ENCODE assay signal across 18 mouse cellular contexts in the genomic region with DNA sequence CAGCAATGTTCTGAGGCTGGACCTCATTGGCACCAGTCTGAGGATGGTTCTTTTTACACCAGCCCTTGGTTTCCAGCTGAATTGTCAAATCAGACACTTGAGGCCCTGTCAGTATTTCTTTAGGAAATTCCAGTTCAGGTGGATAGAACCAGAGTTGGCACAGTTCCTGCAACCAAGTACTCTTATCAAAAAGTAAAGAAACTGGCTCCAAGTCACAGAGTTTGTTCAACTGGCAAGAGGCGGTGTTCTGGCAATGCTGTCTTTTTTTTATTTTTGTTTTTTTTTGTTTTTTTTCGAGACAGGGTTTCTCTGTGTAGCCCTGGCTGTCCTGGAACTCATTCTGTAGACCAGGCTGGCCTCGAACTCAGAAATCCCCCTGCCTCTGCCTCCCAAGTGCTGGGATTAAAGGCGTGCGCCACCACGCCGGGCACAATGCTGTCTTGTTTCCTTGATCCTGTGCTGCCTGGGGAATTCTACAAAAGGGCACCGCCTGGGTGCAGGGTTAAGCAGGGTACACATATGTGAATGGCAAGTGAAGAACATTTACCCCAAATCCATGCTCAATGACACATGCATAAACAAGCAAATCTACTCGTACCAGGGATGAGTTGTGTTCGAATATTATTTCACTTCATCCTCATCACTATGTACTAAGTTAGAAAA. TPM values are rescaled to one million over a fixed set of nuclear protein-coding genes. Genes with fewer than 3 reads are reported as not detected.
DNase-seq lines count a peak whose midpoint lies in the region; ATAC-seq and TF ChIP-seq lines count a peak whose summit lies in the region.
"Had no signal": no experiment of that assay in that cellular context is flagged by ENCODE, and none has a peak within 500 bp of the region (broad histone marks: within the 10 kb centered on the region; RNA-seq: fewer than 3 reads in every experiment).

No protein-coding gene starts in this region.

- H3K9ac ChIP-seq in intestine, embryonic 14.5 days (ENCODE audit: low read length): no peak overlapping the region
- no peak overlapping the region for H3K9ac ChIP-seq in intestine, embryonic 16.5 days (ENCODE audit: low read depth, low read length)
- H3K9ac ChIP-seq in lung, embryonic 15.5 days: no peak overlapping the region
- no peak overlapping the region for H3K9ac ChIP-seq in stomach, postnatal 0 days (ENCODE audit: low read length)
- H3K9ac ChIP-seq: embryonic facial prominence, embryonic 13.5 days; forebrain, embryonic 12.5 days; heart, embryonic 13.5 days; hindbrain, embryonic 15.5 days had no signal

- H3K36me3 ChIP-seq in intestine, embryonic 14.5 days (ENCODE audit: control insufficient read depth, insufficient read depth, low read length): no peaks in the 10 kb centered on the region
- H3K36me3 ChIP-seq in intestine, embryonic 16.5 days (ENCODE audit: control insufficient read depth, insufficient read depth, low read length): no peaks in the 10 kb centered on the region
- H3K36me3 ChIP-seq in lung, embryonic 15.5 days: no peaks in the 10 kb centered on the region
- H3K36me3 ChIP-seq in stomach, postnatal 0 days (ENCODE audit: control insufficient read depth, insufficient read depth, low read length): no peaks in the 10 kb centered on the region
- H3K36me3 ChIP-seq: embryonic facial prominence, embryonic 13.5 days; forebrain, embryonic 12.5 days; heart, embryonic 13.5 days; hindbrain, embryonic 15.5 days had no signal

- no peak for TF ChIP-seq CTCF in stomach, postnatal 0 days (IDR thresholded peaks at IDR 0.05; ENCODE audit: low read depth)

- DNase-seq in intestine, embryonic 14.5 days (ENCODE audit: low spot score): peak; percentile 31
- peak; percentile 73 for DNase-seq in lung, postnatal 10 days
- peak; percentile 52 for DNase-seq in stomach, postnatal 0 days (ENCODE audit: low spot score)
- DNase-seq in layer of hippocampus, postnatal 36 days: no peak
- no peak for DNase-seq in cerebellum, postnatal 25 days
- DNase-seq: adrenal gland, adult 8-10 months; adrenal gland, postnatal 36 days; cerebellum, adult 2 months; cerebellum, postnatal 14 days; gastrocnemius, postnatal 10 days; heart, postnatal 36 days had no signal

- ATAC-seq in intestine, embryonic 14.5 days (replicated peaks; ENCODE audit: low FRiP score, low TSS enrichment, low read depth): no peak
- no peak for ATAC-seq in intestine, embryonic 16.5 days
- no peak for ATAC-seq in lung, embryonic 15.5 days (ENCODE audit: borderline replicate concordance, extremely low read depth, low FRiP score, low TSS enrichment)
- ATAC-seq in stomach, postnatal 0 days (ENCODE audit: low FRiP score, low TSS enrichment): no peak
- ATAC-seq: forebrain, embryonic 16.5 days had no signal

- H3K9me3 ChIP-seq in intestine, embryonic 14.5 days (ENCODE audit: control insufficient read depth, low read length): no peaks in the 10 kb centered on the region
- H3K9me3 ChIP-seq in intestine, embryonic 16.5 days (ENCODE audit: control insufficient read depth, low read length): no peaks in the 10 kb centered on the region
- no peaks in the 10 kb centered on the region for H3K9me3 ChIP-seq in lung, embryonic 15.5 days
- no peaks in the 10 kb centered on the region for H3K9me3 ChIP-seq in stomach, postnatal 0 days (ENCODE audit: control insufficient read depth, low read length)
- H3K9me3 ChIP-seq: embryonic facial prominence, embryonic 13.5 days; forebrain, embryonic 12.5 days; heart, embryonic 13.5 days; hindbrain, embryonic 15.5 days had no signal

- H3K4me1 ChIP-seq in intestine, embryonic 14.5 days (replicated peaks; ENCODE audit: control insufficient read depth, insufficient read depth, low read length): no peaks in the 10 kb centered on the region
- no peaks in the 10 kb centered on the region for H3K4me1 ChIP-seq in intestine, embryonic 16.5 days (ENCODE audit: control insufficient read depth, insufficient read depth, low read length)
- 0 out of 2 replicates have a peak, but pooled peaks cover 3% of the 10 kb centered on the region for H3K4me1 ChIP-seq in lung, embryonic 15.5 days
- no peaks in the 10 kb centered on the region for H3K4me1 ChIP-seq in stomach, postnatal 0 days (replicated peaks; ENCODE audit: control insufficient read depth, insufficient read depth)
- H3K4me1 ChIP-seq: forebrain, embryonic 12.5 days; heart, embryonic 13.5 days; hindbrain, embryonic 15.5 days had no signal

- H3K27ac ChIP-seq in intestine, embryonic 14.5 days (ENCODE audit: low read depth): no peak overlapping the region
- no peak overlapping the region for H3K27ac ChIP-seq in intestine, embryonic 16.5 days (ENCODE audit: low read length)
- H3K27ac ChIP-seq in lung, embryonic 15.5 days: peak overlapping the region; percentile 41
- no peak overlapping the region for H3K27ac ChIP-seq in stomach, postnatal 0 days (replicated peaks)
- H3K27ac ChIP-seq: embryonic facial prominence, embryonic 13.5 days; forebrain, embryonic 12.5 days; heart, embryonic 13.5 days; hindbrain, embryonic 15.5 days had no signal

- no peaks in the 10 kb centered on the region for H3K27me3 ChIP-seq in intestine, embryonic 14.5 days (replicated peaks; ENCODE audit: control insufficient read depth, insufficient read depth, low read length)
- H3K27me3 ChIP-seq in intestine, embryonic 16.5 days (replicated peaks; ENCODE audit: control insufficient read depth, insufficient read depth, low read length): 0 out of 2 replicates have a peak, but pooled peaks cover 2% of the 10 kb centered on the region
- H3K27me3 ChIP-seq in lung, embryonic 15.5 days: no peaks in the 10 kb centered on the region
- H3K27me3 ChIP-seq in stomach, postnatal 0 days (ENCODE audit: control insufficient read depth, insufficient read depth, low read length): no peaks in the 10 kb centered on the region
- H3K27me3 ChIP-seq: embryonic facial prominence, embryonic 13.5 days; heart, embryonic 13.5 days; hindbrain, embryonic 15.5 days had no signal

- 88% methylated on average over 10 of the region's 10 CpGs for WGBS in intestine, embryonic 14.5 days
- 89% methylated on average over 10 of the region's 10 CpGs for WGBS in intestine, embryonic 16.5 days
- WGBS in lung, embryonic 15.5 days: 60% methylated on average over 10 of the region's 10 CpGs
- WGBS in stomach, postnatal 0 days: 58% methylated on average over 10 of the region's 10 CpGs

- no peak overlapping the region for H3K4me2 ChIP-seq in intestine, embryonic 14.5 days (ENCODE audit: low read length)
- H3K4me2 ChIP-seq in intestine, embryonic 16.5 days (ENCODE audit: low read depth, low read length): no peak overlapping the region
- no peak overlapping the region for H3K4me2 ChIP-seq in lung, embryonic 15.5 days
- H3K4me2 ChIP-seq in stomach, postnatal 0 days (replicated peaks; ENCODE audit: low read depth): no peak overlapping the region
- H3K4me2 ChIP-seq: embryonic facial prominence, embryonic 13.5 days; forebrain, embryonic 12.5 days; heart, embryonic 13.5 days; hindbrain, embryonic 15.5 days had no signal

- no peak overlapping the region for H3K4me3 ChIP-seq in intestine, embryonic 14.5 days (ENCODE audit: low read depth, low read length)
- no peak overlapping the region for H3K4me3 ChIP-seq in intestine, embryonic 16.5 days (ENCODE audit: low read length)
- H3K4me3 ChIP-seq in lung, embryonic 15.5 days: no peak overlapping the region
- H3K4me3 ChIP-seq in stomach, postnatal 0 days (ENCODE audit: low read depth, low read length): no peak overlapping the region
- H3K4me3 ChIP-seq: embryonic facial prominence, embryonic 13.5 days; forebrain, embryonic 12.5 days; heart, embryonic 13.5 days; hindbrain, embryonic 15.5 days had no signal

- no peak for TF ChIP-seq EP300 in stomach, postnatal 0 days (optimal IDR thresholded peaks at IDR 0.05)

RNA-seq across cellular contexts. Expression of gene Spop, which starts 4.3 kb away (rescaled TPM):
- 95.5 and 105 TPM in 2 replicates for polyA plus RNA-seq in intestine, embryonic 14.5 days (2014; fragmentation: Nextera tagmentation; extraction: Ambion mirVana)
- polyA plus RNA-seq in intestine, embryonic 16.5 days (2015; fragmentation: Nextera tagmentation; extraction: Ambion mirVana): 104 and 127 TPM in 2 replicates
- polyA plus RNA-seq in lung, embryonic 15.5 days (2015; fragmentation: Nextera tagmentation; extraction: Ambion mirVana): 147 and 157 TPM in 2 replicates
- 92.4 and 96.0 TPM in 2 replicates for polyA plus RNA-seq in stomach, postnatal 0 days (2015; fragmentation: Nextera tagmentation; extraction: Ambion mirVana)
- 100 to 1,000 TPM; 165 to 167 TPM for total RNA-seq in layer of hippocampus, postnatal 36 days (2021)

RNA-seq across cellular contexts. Expression of gene Slc35b1, which starts 25.1 kb away (rescaled TPM):
- 85.2 and 90.5 TPM in 2 replicates for polyA plus RNA-seq in intestine, embryonic 14.5 days (2014; fragmentation: Nextera tagmentation; extraction: Ambion mirVana)
- polyA plus RNA-seq in intestine, embryonic 16.5 days (2015; fragmentation: Nextera tagmentation; extraction: Ambion mirVana): 116 and 117 TPM in 2 replicates
- polyA plus RNA-seq in lung, embryonic 15.5 days (2015; fragmentation: Nextera tagmentation; extraction: Ambion mirVana): 100 and 102 TPM in 2 replicates
- 106 and 110 TPM in 2 replicates for polyA plus RNA-seq in stomach, postnatal 0 days (2015; fragmentation: Nextera tagmentation; extraction: Ambion mirVana)
- 10 to 100 TPM; 71.5 to 73.1 TPM for total RNA-seq in layer of hippocampus, postnatal 36 days (2021)

Comparison
In these comparisons a context has a peak if more than half of its experiments do, and no peak if none do; other contexts are left out.
1. DNase-seq: peak in intestine, embryonic 14.5 days (single experiment), lung, postnatal 10 days (single experiment) and stomach, postnatal 0 days (single experiment); none in layer of hippocampus, postnatal 36 days (0 of 2) and cerebellum, postnatal 25 days (0 of 2).